Mouse (Mus musculus) neural tube, embryonic 11.5 days (tissue): ENCODE measurements around the gene Nup98. TPM values are rescaled to one million over a fixed set of nuclear protein-coding genes. Genes with fewer than 3 reads are reported as not detected.

Experiments used
- ATAC-seq: fragments of 200-750 bp; cut with Nextera tagmentation; 2 replicates; pipeline ENCODE4 v1.8.0; 2017; ENCODE audit warnings: moderate number of reproducible peaks, mild to moderate bottlenecking, moderate TSS enrichment, moderate library complexity; ENCODE audit not compliant: insufficient read depth, low FRiP score, low TSS enrichment
- DNase-seq: peaks from one replicate; pipeline ENCODE4 v3.0.0-alpha.2; 2015; ENCODE audit warnings: low spot score
- H3K27ac ChIP-seq: fragments of 300-500 bp; sonication (generic); 2 replicates; pipeline ENCODE4 v1.5.1; 2014; ENCODE audit warnings: low read depth, mild to moderate bottlenecking, low read length
- H3K27me3 ChIP-seq: fragments of 300-500 bp; sonication (generic); 2 replicates; pipeline ENCODE4 v1.6.1; 2014; ENCODE audit warnings: mild to moderate bottlenecking, low read length, mixed read lengths; ENCODE audit not compliant: control insufficient read depth, insufficient read depth
- H3K36me3 ChIP-seq: fragments of 300-500 bp; sonication (generic); 2 replicates; pipeline ENCODE4 v1.6.1; 2014; ENCODE audit warnings: mild to moderate bottlenecking, low read length, moderate library complexity, mixed read lengths; ENCODE audit not compliant: control insufficient read depth, insufficient read depth
- H3K4me1 ChIP-seq: fragments of 300-500 bp; sonication (generic); 2 replicates; pipeline ENCODE4 v1.6.1; 2014; ENCODE audit warnings: low read length, mixed read lengths; ENCODE audit not compliant: control insufficient read depth, insufficient read depth
- H3K4me2 ChIP-seq: fragments of 300-500 bp; sonication (generic); 2 replicates; pipeline ENCODE4 v1.6.1; 2014; ENCODE audit warnings: low read depth, mild to moderate bottlenecking, moderate library complexity
- H3K4me3 ChIP-seq: fragments of 300-500 bp; sonication (generic); 2 replicates; pipeline ENCODE4 v1.5.1; 2014; ENCODE audit warnings: low read depth, low read length
- H3K9ac ChIP-seq: fragments of 300-500 bp; sonication (generic); 2 replicates; pipeline ENCODE4 v1.6.1; 2014; ENCODE audit warnings: mild to moderate bottlenecking, low read length
- H3K9me3 ChIP-seq: fragments of 300-500 bp; sonication (generic); 2 replicates; pipeline ENCODE4 v1.6.1; 2016; ENCODE audit warnings: low read length; ENCODE audit not compliant: control insufficient read depth
- WGBS: fragments of 180-500 bp; shearing (Covaris S2); extraction: QIAGEN DNeasy Blood & Tissue Kit; methylation state at CpG from one replicate; pipeline ENCODE4 v1.1.7; 2014; 5-methylcytosine and 5-hydroxymethylcytosine counted together
- polyA plus RNA-seq: library from polyadenylated mRNA; unstranded; fragments of >200 nt; fragmentation: Nextera tagmentation; extraction: Ambion mirVana; gene quantifications from 2 replicates; pipeline ENCODE4 v1.2.1, GENCODE M21; 2014

The Nup98 gene
- polyA plus RNA-seq, 1 experiment from 2014 or later: 45.9 TPM

GRCm38 (mm10) chr7:102081784-102082183, 128.2 kb downstream of the Nup98 start:
- 100% methylated on average over 5 of the region's 5 CpGs for WGBS
- Histone ChIP-seq H3K27me3 (no peaks in the 10 kb centered on the region), H3K4me3 (no peak overlapping the region), H3K27ac (no peak overlapping the region), H3K36me3 (peaks cover 7% of the 10 kb centered on the region; the same call in 1 of the 2 replicates), H3K4me1 (no peaks in the 10 kb centered on the region), H3K9me3 (no peaks in the 10 kb centered on the region), H3K4me2 (no peak overlapping the region), H3K9ac (no peak overlapping the region)
- ATAC-seq (no peak), DNase-seq (no peak)

GRCm38 (mm10) chr7:102080311-102080710, 129.7 kb downstream of the Nup98 start:
- Histone ChIP-seq H3K36me3 (peaks cover 11% of the 10 kb centered on the region), H3K4me3 (no peak overlapping the region), H3K4me1 (no peaks in the 10 kb centered on the region), H3K27ac (no peak overlapping the region), H3K9ac (no peak overlapping the region), H3K27me3 (no peaks in the 10 kb centered on the region), H3K4me2 (no peak overlapping the region), H3K9me3 (no peaks in the 10 kb centered on the region)
- DNase-seq: no peak
- no peak for ATAC-seq
- 90% methylated on average over 8 of the region's 8 CpGs for WGBS

GRCm38 (mm10) chr7:102078517-102078916, 131.5 kb downstream of the Nup98 start:
- no peak overlapping the region for H3K4me2 ChIP-seq
- H3K27ac ChIP-seq: no peak overlapping the region
- WGBS: 86% methylated on average over 7 of the region's 7 CpGs
- H3K36me3 ChIP-seq: peaks cover 13% of the 10 kb centered on the region
- no peaks in the 10 kb centered on the region for H3K9me3 ChIP-seq
- DNase-seq (no peak), ATAC-seq (no peak)
- no peaks in the 10 kb centered on the region for H3K27me3 ChIP-seq
- H3K9ac ChIP-seq: no peak overlapping the region
- no peak overlapping the region for H3K4me3 ChIP-seq
- H3K4me1 ChIP-seq: no peaks in the 10 kb centered on the region

DNA sequence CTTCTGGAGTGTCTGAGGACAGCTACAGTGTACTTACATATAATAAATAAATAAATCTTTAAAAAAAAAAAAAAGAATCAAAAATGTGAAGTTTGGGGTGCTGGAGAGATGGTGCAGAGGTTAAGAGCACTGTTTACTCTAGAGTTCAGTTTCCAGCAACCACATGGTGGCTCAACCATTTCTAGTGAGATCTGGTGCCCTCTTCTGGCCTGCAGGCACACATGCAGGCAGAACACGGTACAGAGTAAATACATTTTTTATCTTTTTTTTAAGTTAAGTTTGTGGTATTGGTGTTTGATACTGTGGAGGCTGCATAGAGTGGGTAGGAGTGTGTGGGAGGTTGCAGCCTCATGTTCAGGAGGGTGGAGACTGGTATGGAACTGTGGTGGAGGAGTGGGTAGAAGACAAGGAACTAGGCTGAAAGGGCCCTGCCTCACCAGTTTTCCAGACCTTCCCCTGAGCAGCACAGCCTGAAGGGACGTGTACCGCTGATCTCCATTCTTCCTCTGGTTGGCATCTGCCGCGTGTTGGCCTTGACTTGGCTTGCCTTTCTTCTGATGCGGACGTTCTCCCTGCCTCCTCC, 133.2 kb downstream of the Nup98 start:
- H3K4me2 ChIP-seq: no peak overlapping the region
- no peak overlapping the region for H3K9ac ChIP-seq
- DNase-seq (no peak), ATAC-seq (no peak)
- H3K9me3 ChIP-seq: no peaks in the 10 kb centered on the region
- no peak overlapping the region for H3K4me3 ChIP-seq
- no peaks in the 10 kb centered on the region for H3K27me3 ChIP-seq
- WGBS: 89% methylated on average over 7 of the region's 7 CpGs
- H3K27ac ChIP-seq: no peak overlapping the region
- peaks cover 15% of the 10 kb centered on the region for H3K36me3 ChIP-seq
- no peaks in the 10 kb centered on the region for H3K4me1 ChIP-seq

Other genes starting within 250 kb of the Nup98 start
- gene Il18bp, start 191.5 kb downstream of the Nup98 start, polyA plus RNA-seq: 3.4 TPM in 2 replicates
- 28.6 and 28.8 TPM in 2 replicates for gene Rnf121, start 144.7 kb downstream of the Nup98 start, polyA plus RNA-seq
- gene Xndc1, start 144.7 kb downstream of the Nup98 start, polyA plus RNA-seq: 20.4 and 21.5 TPM in 2 replicates
- gene Xntrpc, start 144.5 kb downstream of the Nup98 start, polyA plus RNA-seq: 1.7 and 2.1 TPM in 2 replicates
- not detected in 2 replicates for gene Trpc2, start 127.1 kb downstream of the Nup98 start, polyA plus RNA-seq
- 4.8 and 5.0 TPM in 2 replicates for gene Art1, start 108.4 kb downstream of the Nup98 start, polyA plus RNA-seq
- gene Art5, start 100.7 kb downstream of the Nup98 start, polyA plus RNA-seq: 3.8 and 4.7 TPM in 2 replicates
- not detected in 2 replicates for gene Chrna10, start 93.3 kb downstream of the Nup98 start, polyA plus RNA-seq
- gene Pgap2, start within 50 bp of the Nup98 start, polyA plus RNA-seq: 48.9 and 50.6 TPM in 2 replicates
- gene Rhog, start 45.9 kb upstream of the Nup98 start, polyA plus RNA-seq: 35.1 and 38.8 TPM in 2 replicates
- gene Stim1, start 57.6 kb upstream of the Nup98 start, polyA plus RNA-seq: 11.0 and 11.2 TPM in 2 replicates
- 203 and 211 TPM in 2 replicates for gene Rrm1, start 231.5 kb upstream of the Nup98 start, polyA plus RNA-seq